Mouse (Mus musculus): ENCODE results near the gene Adarb2.

DNA sequence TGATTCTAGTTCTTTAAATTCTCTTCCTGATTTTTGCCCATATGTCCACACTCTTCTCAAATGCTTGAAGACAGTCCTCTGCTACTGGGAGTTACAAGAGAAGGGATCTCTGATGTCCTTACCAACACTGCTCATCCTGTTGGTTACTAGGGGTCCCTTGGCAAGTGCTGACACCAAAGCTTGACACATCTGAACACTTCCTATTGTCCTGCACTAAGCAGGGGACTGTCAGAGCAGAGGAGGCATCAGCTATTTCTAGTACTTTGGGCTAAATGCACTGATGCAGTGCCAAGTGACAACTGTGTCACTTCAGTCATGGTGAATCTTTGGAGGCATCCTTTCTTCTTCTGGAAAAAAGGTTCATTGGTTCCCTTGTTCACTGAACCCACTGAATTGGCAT is 150.3 kb downstream of the Adarb2 start:
- no peak for TF ChIP-seq CTCF (IDR thresholded peaks at IDR 0.05; ENCODE audit: control insufficient read depth, insufficient read depth, low read length)
- no peak for TF ChIP-seq POLR2A (IDR thresholded peaks at IDR 0.05; ENCODE audit: borderline replicate concordance, control insufficient read depth, low read depth, low read length)
